Mouse (Mus musculus): ENCODE results near the gene Hist1h4b.

Gene Hist1h4b

GRCm38 (mm10) chr13:23756790-23757189 is at the start of gene Hist1h4b:
Gene Hist1h4b, plus strand, starts transcription at chr13:23757013.
- peak; percentile 93 for DNase-seq (ENCODE audit: extremely low spot score, low spot score)

GRCm38 (mm10) chr13:23708041-23708440 is 48.8 kb upstream of the Hist1h4b start:
- DNase-seq (ENCODE audit: extremely low spot score, low spot score) = no peak

DNA sequence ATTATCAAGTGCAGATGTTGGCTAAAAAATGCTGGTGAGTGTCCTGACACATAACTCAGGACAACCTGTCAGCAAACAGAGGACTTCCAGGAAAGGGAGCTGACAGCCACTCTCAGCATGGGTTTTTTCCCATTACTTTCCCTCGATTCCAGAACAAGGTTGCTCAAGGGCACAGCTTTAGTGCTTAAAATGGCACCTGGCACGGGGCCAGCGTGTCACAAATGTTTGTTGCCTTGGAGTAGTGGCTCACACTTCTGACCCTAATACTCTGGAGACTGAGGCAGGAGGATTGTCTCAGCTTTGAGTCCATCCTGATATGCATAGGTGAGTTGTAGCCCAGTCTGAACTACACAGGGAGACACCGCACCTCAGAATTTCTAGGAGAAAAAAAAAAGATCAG is 48.2 kb upstream of the Hist1h4b start:
- DNase-seq (ENCODE audit: extremely low spot score, low spot score) = no peak

- DNase-seq (ENCODE audit: extremely low spot score, low spot score) = peak; percentile 38
These were observed 47.0 kb upstream of the Hist1h4b start for GRCm38 (mm10) chr13:23709714-23710373.

GRCm38 (mm10) chr13:23710374-23711089 is 46.3 kb upstream of the Hist1h4b start, which contains the start of gene Hfe:
Gene Hfe, minus strand, starts transcription at chr13:23710854.
- DNase-seq (ENCODE audit: extremely low spot score, low spot score) = peak; percentile 50

- no peak for DNase-seq (ENCODE audit: extremely low spot score, low spot score)
These were observed 40.4 kb upstream of the Hist1h4b start for GRCm38 (mm10) chr13:23716261-23717042.

GRCm38 (mm10) chr13:23717176-23717575 is 39.6 kb upstream of the Hist1h4b start:
- DNase-seq (ENCODE audit: extremely low spot score, low spot score) = peak; percentile 11

- peak; percentile 11 for DNase-seq (ENCODE audit: extremely low spot score, low spot score)
These were observed 39.1 kb upstream of the Hist1h4b start for GRCm38 (mm10) chr13:23717593-23718245.

GRCm38 (mm10) chr13:23724239-23724638 is 32.6 kb upstream of the Hist1h4b start:
- DNase-seq (ENCODE audit: extremely low spot score, low spot score) = no peak

DNA sequence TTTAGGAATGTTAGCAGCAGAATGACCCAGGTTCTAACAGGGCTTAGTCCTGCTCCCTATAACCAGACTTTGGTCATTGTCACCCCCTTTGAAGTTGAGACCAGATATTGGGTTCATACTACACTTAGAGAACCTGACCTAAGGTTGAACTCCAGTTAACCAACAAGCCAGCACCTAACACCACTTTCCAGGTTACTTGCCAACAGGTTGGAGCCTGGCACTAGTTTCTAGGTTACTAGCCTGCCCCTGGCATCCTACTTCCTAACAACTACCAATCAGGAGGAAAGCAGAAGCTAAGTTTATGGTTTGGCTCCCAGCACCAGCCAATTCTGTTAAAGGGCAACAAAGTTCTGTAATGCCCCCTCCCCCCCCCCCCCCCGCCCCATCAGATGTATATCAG is 31.6 kb upstream of the Hist1h4b start:
- DNase-seq (ENCODE audit: extremely low spot score, low spot score) = no peak

DNA sequence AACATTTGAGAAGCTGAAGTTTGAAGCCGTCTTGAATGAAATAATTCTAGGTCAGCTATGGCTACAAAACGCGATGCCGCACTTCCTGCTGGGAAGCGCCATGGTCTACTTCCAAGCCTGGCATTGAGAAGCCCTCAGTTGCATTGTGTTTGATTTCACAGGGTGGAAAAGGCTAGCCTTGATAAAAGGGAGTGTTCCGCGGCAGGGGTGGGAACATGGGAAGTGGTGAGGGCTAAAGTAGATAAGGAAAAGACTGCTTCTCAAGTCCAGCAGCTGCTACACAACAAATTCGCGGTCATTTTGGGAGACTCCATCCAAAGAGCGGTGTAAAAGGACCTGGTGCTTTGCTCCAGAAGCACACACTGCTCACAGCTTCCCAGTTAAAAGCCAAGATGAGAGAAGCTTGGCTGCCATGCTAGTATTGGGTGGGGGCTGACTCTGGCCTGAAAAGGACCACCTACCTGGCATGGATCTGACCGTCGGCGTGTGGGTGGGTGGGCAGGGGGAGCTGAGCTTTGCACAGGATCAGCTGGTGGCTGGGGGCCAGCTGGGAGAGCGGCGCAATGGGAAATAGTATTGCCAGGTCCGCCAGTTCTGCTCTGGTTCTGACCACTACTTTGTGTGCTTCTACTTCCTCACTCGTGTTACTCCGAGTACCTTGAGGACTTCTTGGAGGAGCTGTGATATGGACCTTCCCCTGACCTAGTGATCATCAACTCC is 28.2 kb upstream of the Hist1h4b start:
- peak; percentile 11 for DNase-seq (ENCODE audit: extremely low spot score, low spot score)

DNA sequence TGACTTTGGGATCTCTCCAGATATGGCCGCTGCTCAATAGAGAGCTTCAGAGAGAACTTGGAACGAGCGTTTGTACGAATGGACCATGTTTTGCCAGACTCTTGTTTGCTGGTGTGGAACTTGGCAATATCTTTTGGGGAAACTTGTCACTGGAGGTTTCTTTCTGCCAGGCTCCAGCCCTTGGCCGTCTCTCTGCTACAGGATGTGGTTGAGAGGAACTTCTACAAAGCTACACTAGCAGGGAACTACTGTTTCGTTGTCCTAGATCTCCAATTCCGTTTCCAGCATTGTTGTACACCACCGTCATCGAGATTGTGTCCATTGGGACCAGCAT is 27.7 kb upstream of the Hist1h4b start:
- DNase-seq (ENCODE audit: extremely low spot score, low spot score) = no peak

DNA sequence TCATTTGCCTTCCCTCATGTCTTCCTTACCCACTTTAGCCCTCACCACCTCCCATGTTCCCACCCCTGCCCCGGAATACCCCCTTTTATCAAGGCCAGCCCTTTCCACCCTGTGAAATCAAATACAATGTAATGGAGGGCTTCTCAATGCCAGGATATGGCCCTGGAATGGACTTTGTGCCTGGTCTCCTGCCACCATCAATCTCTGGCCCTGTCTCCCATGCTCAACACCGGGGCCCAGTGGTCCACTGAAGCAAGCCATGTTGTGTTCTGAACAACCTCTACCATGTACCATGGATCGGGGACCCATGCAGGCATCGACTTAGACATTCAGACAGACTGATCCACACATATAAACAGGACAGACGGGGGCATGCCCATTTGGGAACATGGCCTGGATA is 27.1 kb upstream of the Hist1h4b start:
- peak; percentile 10 for DNase-seq (ENCODE audit: extremely low spot score, low spot score)

DNA sequence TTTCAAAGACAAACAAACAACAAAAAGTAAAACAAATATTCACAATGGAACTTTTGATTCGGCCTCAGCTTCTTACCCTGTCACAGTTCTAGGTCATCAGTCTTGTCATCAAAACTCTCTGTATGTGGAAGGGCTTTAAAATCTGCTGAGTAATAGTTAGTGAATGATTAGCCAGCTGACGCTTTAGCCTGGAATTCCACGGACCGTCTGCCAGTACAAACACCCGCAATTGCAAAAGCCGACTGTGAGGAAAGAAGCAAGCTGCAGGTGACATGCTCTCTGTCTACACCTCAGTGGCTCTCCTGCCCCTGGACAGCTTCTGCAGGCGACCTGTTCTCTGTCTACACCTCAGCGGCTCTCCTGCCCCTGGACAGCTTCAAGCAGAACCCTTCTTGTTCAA is 26.3 kb upstream of the Hist1h4b start:
- DNase-seq (ENCODE audit: extremely low spot score, low spot score) = peak; percentile 8

DNA sequence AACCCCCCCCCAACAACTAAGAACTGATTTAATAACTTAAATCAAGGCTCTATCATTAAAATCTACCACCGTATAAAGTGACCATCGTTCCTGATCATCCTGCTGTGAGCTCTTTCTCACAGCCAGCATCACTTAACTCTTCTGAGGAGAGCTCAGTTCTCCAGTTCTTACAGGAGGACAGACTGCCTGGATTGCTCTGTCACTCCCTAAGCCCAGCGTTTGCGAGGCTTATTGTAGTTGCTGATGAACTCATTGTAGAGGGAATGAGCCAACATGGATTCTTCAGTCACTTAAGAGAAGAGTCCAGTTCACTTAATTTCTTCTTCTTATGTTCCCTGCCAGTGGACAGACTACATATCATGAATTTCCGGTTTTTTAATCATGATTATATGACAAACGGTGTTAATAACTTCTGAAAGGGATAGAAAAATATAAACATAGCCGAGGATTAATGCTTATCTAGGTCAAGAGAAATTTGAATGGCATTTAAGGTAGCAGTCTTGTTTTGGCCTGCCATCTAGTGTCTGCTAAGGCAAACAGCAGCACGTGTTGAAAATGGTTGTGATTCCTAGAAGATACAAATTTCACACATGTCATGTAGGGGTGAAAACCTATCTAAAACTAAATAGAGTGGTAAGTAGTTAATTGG is 24.5 kb upstream of the Hist1h4b start:
- no peak for DNase-seq (ENCODE audit: extremely low spot score, low spot score)

- no peak for DNase-seq (ENCODE audit: extremely low spot score, low spot score)
These were observed 19.7 kb upstream of the Hist1h4b start for GRCm38 (mm10) chr13:23737091-23737490.

GRCm38 (mm10) chr13:23738041-23738440 is 18.8 kb upstream of the Hist1h4b start:
- DNase-seq (ENCODE audit: extremely low spot score, low spot score) = no peak

DNA sequence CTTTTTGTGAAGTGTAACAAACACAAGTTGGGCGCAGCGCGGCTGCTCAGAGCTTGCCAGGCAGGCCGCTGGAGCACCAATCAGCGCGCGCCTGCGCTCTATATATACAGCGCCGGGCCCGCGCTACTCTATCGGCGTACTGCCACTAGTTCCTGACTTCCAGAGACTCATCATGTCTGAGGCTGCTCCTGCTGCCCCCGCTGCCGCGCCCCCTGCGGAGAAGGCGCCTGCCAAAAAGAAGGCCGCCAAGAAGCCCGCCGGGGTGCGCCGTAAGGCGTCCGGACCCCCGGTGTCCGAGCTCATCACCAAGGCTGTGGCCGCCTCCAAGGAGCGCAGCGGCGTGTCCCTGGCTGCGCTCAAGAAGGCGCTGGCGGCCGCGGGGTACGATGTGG is 18.1 kb upstream of the Hist1h4b start, which contains the start of gene Hist1h1c:
Gene Hist1h1c (plus strand): TSS at position 132 of the 392 bp plus-strand sequence.
- peak; percentile 91 for DNase-seq (ENCODE audit: extremely low spot score, low spot score)

DNA sequence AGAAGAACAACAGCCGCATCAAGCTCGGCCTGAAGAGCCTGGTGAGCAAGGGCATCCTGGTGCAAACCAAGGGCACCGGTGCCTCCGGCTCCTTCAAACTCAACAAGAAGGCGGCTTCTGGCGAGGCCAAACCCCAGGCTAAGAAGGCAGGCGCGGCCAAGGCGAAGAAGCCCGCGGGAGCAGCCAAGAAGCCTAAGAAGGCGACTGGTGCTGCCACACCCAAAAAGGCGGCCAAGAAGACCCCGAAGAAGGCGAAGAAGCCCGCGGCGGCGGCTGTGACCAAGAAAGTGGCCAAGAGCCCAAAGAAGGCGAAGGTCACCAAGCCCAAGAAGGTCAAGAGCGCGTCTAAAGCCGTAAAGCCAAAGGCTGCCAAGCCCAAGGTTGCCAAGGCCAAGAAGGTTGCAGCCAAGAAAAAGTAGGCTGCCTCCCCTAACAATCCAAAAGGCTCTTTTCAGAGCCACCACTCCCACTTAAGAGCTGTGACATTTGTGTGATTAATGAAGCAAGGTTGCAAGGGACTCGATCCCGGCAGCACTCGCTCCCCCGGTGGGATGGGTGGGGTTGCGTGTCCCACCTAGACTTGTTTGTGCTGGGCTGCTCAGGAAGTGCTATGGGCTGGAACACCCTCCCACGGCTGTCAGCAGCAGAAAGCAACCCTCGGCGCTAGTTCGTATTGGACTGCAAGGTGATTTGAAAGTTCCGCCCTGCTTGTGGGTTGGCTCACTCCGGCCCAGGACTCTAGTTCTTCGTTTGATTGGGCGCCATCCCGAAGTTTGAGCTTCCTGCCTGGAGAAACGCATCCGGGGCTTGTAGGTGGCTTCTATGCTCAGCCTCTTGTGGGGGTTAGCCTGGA is 17.5 kb upstream of the Hist1h4b start:
- DNase-seq (ENCODE audit: extremely low spot score, low spot score) = peak; percentile 91

DNA sequence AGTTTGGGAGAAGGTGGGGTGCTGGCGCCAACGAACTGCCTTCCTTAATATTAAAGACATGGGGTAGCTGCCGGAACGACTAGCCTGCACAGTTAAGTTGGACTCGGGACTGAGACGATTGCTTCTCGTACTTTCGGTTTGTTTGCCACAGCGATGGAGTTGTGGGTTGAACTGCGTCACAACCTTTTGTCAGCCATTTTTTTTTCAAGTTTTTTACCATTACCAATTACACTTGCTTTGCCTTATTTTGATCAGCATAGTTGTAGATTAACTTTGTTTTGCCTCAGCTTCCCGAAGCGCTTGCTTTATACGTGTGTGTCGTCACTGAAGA is 16.9 kb upstream of the Hist1h4b start:
- no peak for DNase-seq (ENCODE audit: extremely low spot score, low spot score)

Measured in neural tube, embryonic 10.5 days (tissue).